Mouse (Mus musculus) lung, adult 2 months (tissue): ENCODE measurements at regions not wholly inside any gene's neighbourhood (a gene's known extent, or its start where the extent isn't known, plus 50 kb on each side); places are given as distances from the start of the nearest gene placed in this dataset.

ENCODE experiments used
- CTCF ChIP-seq: fragments of 200-500 bp; IDR thresholded peaks from 2 replicates; pipeline ENCODE4 v1.5.1; 2011; ENCODE audit warnings: mild to moderate bottlenecking, low read length, control low read depth; ENCODE audit not compliant: insufficient read depth
- POLR2A ChIP-seq: fragments of 200-500 bp; IDR thresholded peaks from 2 replicates; pipeline ENCODE4 v1.6.1; 2011; ENCODE audit warnings: low read depth, mild to moderate bottlenecking, control low read depth, low read length, borderline replicate concordance; ENCODE audit errors: extremely low read depth

DNA sequence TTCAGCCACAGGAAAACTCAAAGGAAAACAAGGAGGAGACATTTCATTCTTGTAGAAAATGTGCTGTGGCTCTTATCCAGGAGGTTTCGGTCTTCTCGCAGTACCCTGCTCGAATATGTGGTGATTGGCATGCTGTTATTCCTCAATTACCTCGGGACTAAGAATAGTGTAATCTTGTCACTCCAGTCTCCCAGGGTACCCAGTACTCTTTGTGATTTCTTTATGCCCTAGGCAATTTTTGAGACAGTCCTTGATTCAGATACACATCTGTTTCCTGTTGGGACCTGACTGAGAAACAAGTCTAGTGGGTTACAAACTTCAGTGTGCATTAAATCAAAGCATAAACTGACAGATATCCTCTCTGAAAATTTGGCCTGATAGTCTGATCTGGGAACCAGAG, 189.8 kb upstream of the Bet1 start:
- no peak for TF ChIP-seq CTCF
- TF ChIP-seq POLR2A: no peak
